Mouse (Mus musculus): ENCODE results near the gene Supt7l. TPM values are rescaled to one million over a fixed set of nuclear protein-coding genes. Genes with fewer than 3 reads are reported as not detected.
"Not testable (repeated sequence)": the region's sequence is repeated elsewhere in the genome, so short reads cannot be mapped to it uniquely, and the experiment has no call there.

The Supt7l gene
- 10 to 100 TPM; 14.9 to 17.8 TPM for total RNA-seq (2021)

- intact Hi-C loops (cut with DNase I); DNase-seq (ENCODE audit: extremely low spot score in 1 of 2, low spot score in 2 of 2): not testable (repeated sequence)
Measured at GRCm38 (mm10) chr5:31527707-31528106, at the start of gene Supt7l. Gene Supt7l, minus strand, starts transcription at chr5:31527807.

DNA sequence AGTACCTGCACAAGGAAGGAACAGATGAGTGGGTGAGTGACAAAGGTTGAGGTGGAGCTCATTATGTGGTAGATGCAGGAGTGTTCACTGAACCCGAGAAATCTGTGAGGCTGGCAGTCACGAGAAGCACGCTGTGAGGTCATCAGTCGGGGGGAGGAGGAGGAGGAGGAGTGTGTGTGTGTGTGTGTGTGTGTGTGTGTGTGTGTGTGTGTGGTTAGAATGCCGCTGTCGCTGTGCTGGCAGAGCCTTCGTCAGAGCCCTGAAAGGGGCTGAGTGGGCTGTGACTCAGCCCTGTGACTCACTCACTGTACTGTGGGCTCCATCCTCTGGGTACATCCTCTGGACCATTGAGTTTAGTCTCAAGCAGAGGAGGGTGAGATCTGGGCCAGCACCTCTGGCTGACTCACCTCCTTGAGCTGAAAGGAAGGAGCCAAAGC lies 49.0 kb upstream of the Supt7l start:
- DNase-seq (ENCODE audit: extremely low spot score in 1 of 2, low spot score in 2 of 2) = no peak
- intact Hi-C loops (cut with DNase I) = no loop called here

- intact Hi-C loops (cut with DNase I) = no loop called here
- DNase-seq (ENCODE audit: extremely low spot score in 1 of 2, low spot score in 2 of 2) = no peak
Measured at GRCm38 (mm10) chr5:31573722-31574121, 46.1 kb upstream of the Supt7l start.

DNA sequence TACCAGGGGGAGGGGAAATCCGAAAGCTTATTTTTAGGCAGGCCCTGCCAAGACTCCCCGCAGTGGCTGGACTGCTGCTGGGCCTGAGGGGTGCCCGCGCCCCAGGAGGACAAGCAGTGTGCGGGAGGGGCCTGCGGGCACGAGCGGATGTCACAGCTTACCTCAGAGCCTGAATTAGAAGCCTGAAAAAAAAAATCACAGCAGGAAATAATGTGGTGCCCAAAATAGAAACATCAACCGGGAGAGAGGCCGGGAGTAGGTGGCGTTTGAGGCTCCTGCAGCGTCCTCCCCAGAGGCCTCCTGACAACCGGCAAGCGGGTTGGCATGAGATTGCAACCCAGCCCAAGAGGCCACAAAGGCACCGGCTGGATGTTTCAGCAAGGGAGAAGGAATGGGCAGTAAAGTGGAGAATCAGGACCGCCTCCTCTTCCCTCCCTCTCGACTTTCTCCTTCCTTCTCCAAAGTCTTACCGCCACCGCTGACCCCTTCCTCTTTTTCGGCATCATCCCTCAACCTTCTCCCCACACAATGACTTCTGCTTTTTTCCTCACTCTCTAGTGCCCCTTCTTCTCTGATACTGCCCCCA lies 43.5 kb upstream of the Supt7l start:
- peak in 1 of 2 experiments; percentile 72 for DNase-seq (ENCODE audit: extremely low spot score in 1 of 2, low spot score in 2 of 2)
- intact Hi-C loops (cut with DNase I) = no loop called here

DNA sequence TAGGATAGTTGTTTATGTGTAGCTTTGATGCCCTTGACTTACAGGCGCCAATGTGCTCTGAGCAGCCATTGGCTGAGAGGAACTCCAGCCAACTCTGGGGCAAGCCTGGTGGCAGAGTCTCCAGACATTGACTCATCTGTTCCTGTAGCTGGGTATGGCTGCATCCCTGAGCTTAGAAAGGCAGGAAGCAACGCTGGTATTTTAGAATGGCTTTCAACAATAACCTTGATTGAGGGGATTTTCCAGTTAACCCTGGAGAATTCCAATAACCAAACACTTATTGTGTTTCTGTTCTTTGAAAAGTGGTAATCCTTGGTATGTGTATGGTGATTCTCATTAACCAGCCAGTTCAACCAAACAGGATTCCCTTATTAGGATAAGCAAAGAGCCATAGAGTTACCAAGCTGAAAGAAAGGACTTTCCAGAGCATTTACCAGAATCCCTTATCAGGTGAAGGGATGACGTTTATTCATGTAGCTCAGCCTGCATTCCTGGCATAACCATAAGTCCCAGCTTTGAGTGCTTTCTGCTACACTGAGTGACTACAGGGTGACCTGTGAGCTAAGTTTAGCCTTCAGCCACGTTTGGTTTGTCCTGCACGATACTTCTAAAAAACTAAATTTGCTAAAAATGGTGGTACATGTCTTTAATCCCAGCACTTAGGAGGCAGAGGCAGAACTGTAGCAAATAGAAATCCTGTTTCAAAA lies 40.5 kb upstream of the Supt7l start:
- intact Hi-C loops (cut with DNase I) = no loop called here
- no peak for DNase-seq (ENCODE audit: extremely low spot score in 1 of 2, low spot score in 2 of 2)

- intact Hi-C loops (cut with DNase I) = no loop called here
- DNase-seq (ENCODE audit: extremely low spot score in 1 of 2, low spot score in 2 of 2) = no peak
Measured at GRCm38 (mm10) chr5:31566457-31566856, 38.9 kb upstream of the Supt7l start.

DNA sequence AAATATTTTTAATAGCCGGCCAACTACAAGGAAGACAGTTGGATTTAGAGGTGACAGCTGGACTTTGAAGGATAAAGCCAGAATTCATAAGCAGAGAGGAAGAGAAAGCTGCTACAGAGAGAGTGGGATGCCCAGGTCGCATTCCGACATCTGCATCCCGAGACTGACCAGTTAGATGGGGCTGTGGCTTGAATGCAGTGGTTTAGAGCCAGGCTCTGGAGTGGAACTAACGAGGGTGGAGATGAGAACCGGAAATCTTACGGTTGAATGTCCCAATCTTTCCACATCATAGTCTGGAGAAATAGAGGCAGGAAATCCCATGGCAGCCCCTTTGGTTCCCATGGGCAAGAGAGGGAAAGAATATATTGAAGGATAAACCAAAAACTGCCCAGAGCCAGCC lies 38.4 kb upstream of the Supt7l start:
- intact Hi-C loops (cut with DNase I) = no loop called here
- no peak for DNase-seq (ENCODE audit: extremely low spot score in 1 of 2, low spot score in 2 of 2)

- intact Hi-C loops (cut with DNase I) = loop anchor here (5.0 kb wide), 2 partner anchors 572 to 737 kb away; partner anchors contain the start of gene Fosl2
- peak in 1 of 2 experiments; percentile 32 for DNase-seq (ENCODE audit: extremely low spot score in 1 of 2, low spot score in 2 of 2)
Measured at GRCm38 (mm10) chr5:31564976-31565375, 37.4 kb upstream of the Supt7l start.

DNA sequence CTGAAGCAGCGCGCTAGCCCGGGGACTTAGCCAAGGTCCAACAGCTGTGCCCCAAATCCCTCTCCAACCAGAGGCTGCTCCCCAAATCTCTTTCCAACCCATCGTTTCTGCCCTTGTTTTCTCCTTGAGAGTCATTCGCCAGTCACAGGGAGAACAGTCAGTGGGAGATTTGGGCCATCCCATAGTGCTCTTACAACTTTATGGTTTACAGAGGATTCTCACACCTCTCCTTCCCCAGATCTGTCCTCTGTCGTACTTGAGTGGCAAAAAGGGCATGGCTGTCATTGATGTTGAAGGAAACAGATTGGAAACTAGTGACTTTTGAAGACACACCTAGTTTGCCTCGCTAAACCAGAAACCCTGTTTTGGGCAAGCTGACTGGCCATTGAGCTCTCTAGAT lies 36.3 kb upstream of the Supt7l start:
- no peak for DNase-seq (ENCODE audit: extremely low spot score in 1 of 2, low spot score in 2 of 2)
- intact Hi-C loops (cut with DNase I) = loop anchor here (2.0 to 5.0 kb wide), 3 partner anchors 573 to 738 kb away; partner anchors contain the start of gene Fosl2

GRCm38 (mm10) chr5:31563496-31563895 lies 35.9 kb upstream of the Supt7l start:
- intact Hi-C loops (cut with DNase I) = loop anchor here (2.0 to 5.0 kb wide), 3 partner anchors 574 to 739 kb away; partner anchors contain the start of gene Fosl2
- DNase-seq (ENCODE audit: extremely low spot score in 1 of 2, low spot score in 2 of 2) = peak; percentile 67 to 78

DNA sequence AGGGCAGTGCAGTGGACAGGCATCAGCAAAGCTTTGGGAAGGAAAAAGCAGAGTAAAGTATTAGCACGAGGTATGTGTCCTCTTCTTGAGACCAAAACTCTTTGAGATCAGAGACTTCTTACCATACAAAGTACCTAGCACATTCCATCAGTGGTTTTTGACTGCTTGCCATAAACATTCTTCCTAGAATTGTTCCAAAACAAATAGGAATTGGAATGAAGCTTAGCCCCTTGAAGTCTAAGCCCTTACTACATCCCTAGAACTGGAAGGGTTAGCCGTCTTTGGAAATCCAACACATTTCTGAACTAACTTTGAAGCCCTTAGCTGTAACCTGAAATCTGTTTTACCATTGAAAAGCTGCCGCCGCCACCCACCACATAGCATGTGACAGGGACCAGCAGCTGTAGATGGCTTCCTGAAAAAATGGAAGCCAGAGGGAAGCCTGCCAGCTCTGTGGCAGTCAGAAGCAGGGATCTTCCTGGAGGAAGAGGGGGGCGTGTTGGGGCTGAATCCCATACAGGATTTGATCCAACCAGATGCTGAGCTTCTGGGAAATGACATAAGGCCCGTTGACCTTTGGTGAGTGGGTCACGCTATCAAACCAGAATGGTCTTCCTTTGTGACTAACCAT lies 34.5 kb upstream of the Supt7l start:
- intact Hi-C loops (cut with DNase I) = loop anchor here (2.0 to 5.0 kb wide), 3 partner anchors 575 to 740 kb away; partner anchors contain the start of gene Fosl2
- peak; percentile 56 to 80 for DNase-seq (ENCODE audit: extremely low spot score in 1 of 2, low spot score in 2 of 2)

- intact Hi-C loops (cut with DNase I) = loop anchor here (5.0 kb wide), 2 partner anchors 577 to 742 kb away; partner anchors contain the start of gene Fosl2
- no peak for DNase-seq (ENCODE audit: extremely low spot score in 1 of 2, low spot score in 2 of 2)
Measured at GRCm38 (mm10) chr5:31560352-31560751, 32.7 kb upstream of the Supt7l start.

DNA sequence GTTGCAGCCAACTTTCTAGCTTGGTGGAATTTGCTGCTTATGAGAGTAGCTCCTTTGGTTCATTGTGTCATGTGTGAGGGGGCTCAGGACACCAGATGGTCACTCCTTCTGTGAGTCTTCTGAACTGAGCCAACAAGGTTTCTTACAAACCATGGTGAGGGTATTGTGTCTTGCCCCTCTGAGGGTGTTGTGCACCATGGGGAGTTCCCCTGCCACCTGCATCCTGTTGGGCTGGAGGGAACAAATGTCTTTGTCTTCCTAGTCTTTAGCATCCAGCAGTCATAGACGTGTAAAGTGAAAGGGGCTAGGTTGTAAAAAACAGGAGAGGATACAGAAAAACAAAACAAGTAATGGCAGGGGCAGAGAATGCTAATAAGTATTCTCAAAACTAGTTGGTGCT lies 31.8 kb upstream of the Supt7l start:
- intact Hi-C loops (cut with DNase I) = no loop called here
- DNase-seq (ENCODE audit: extremely low spot score in 1 of 2, low spot score in 2 of 2) = no peak

DNA sequence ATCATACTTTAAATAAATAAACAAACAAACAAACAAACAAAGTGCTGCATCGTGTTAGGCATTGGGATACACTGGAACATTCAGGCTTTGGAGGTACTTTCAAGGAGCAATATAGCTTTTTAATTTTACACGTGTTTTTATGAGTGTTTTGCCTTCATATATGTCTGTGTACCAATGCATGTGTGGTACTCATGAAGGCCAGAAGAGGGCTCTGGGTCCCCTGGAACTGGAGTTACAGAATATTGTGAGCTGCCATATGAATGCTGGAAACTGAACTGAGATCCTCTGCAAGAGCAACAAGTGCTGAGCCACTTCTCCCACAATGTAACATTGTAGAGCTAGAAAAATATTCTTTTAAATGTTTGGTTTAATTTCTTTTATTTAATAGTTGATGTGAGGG lies 7.6 kb upstream of the Supt7l start:
- intact Hi-C loops (cut with DNase I) = no loop called here
- no peak for DNase-seq (ENCODE audit: extremely low spot score in 1 of 2, low spot score in 2 of 2)

- DNase-seq (ENCODE audit: extremely low spot score in 1 of 2, low spot score in 2 of 2) = no peak
- intact Hi-C loops (cut with DNase I) = no loop called here
Measured at GRCm38 (mm10) chr5:31528560-31528959, 953 bp upstream of the Supt7l start.

DNA sequence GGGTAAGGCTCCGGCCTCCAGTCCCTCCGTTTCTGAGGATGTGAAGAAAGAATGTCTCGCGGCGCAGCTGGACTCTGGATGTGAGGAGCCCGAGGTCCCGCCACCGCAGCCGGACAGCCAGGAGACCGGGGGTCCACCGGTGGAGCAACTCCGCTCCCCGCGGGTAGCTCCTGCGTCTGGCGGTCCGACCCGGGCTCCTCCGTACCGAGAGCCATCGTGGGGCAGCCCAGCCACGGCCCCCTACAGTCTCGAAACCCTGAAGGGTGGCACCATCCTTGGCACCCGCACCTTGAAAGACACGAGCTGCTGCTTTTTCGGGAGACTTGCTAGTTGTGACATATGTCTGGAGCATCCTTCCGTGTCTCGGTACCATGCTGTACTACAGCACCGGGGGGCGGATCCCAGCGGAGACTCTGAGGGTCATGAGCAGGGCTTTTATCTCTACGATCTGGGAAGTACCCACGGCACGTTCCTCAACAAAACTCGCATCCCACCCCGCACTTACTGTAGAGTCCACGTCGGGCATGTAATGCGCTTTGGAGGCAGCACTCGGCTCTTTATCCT lies 408 bp downstream of the Supt7l start:
- intact Hi-C loops (cut with DNase I) = no loop called here
- peak in 1 of 2 experiments; percentile 43 for DNase-seq (ENCODE audit: extremely low spot score in 1 of 2, low spot score in 2 of 2)

- intact Hi-C loops (cut with DNase I) = no loop called here
- peak; percentile 70 to 77 for DNase-seq (ENCODE audit: extremely low spot score in 1 of 2, low spot score in 2 of 2)
Measured at GRCm38 (mm10) chr5:31526354-31527116, 1.1 kb downstream of the Supt7l start, which contains the start of gene Slc4a1ap. Gene Slc4a1ap, plus strand, starts transcription at chr5:31526995.

DNA sequence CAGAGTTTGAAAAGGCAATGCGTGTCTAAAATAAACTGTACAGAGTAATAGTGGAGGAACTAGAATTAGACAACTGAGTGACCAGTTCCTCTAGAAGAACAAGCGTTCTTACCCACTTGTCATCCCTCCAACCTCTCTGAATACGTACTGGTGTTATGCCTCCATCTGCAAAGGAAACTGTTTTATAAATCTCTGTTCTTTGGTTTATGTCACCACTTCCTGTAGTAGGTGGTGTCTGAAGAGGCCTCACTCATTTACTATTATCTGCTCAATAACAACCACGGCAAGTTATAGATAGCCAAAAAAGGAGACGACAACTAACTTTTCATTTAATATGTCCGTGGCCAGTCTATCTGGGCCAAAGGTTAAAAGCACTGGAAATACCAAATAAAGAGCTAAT lies 7.1 kb downstream of the Supt7l start:
- intact Hi-C loops (cut with DNase I) = no loop called here
- DNase-seq (ENCODE audit: extremely low spot score in 1 of 2, low spot score in 2 of 2) = no peak

DNA sequence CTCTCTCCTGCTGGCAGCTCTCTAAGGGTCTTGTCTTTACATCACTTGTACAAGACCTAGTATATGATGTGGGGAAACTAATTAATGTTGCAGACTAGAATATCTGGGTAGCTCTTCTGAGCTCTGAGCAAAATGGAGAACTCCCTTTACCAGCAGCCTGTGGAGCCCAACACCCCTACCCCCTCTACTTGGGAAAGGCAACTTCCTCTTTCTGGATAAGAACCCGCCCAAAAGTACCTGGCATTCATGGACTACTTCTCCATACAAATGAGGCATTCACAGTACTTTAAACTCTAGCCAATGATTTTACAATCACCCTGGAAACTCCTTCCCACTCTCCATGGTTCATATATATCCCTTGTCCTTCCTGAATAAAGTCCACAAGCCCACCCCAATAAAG lies 15.1 kb downstream of the Supt7l start:
- DNase-seq (ENCODE audit: extremely low spot score in 1 of 2, low spot score in 2 of 2) = no peak
- intact Hi-C loops (cut with DNase I) = no loop called here

All from left cerebral cortex, postnatal 10 days (tissue).